Mouse (Mus musculus): ENCODE data around the gene Vkorc1l1. TPM values are rescaled to one million over a fixed set of nuclear protein-coding genes. Genes with fewer than 3 reads are reported as not detected.

The Vkorc1l1 gene
- total and polyA plus RNA-seq, 2 experiments: 14.4 to 24.3 TPM

- TF ChIP-seq POLR2A (IDR thresholded peaks at IDR 0.05; ENCODE audit: extremely low read depth, insufficient read depth, low read length) (no peak), CTCF (IDR thresholded peaks at IDR 0.05; ENCODE audit: low read depth, low read length) (no peak)
- Histone ChIP-seq H3K27me3 (ENCODE audit: control insufficient read depth, insufficient read depth, low read length) (no peaks in the 10 kb centered on the region), H3K79me2 (ENCODE audit: control insufficient read depth, insufficient read depth, low read length) (no peaks in the 10 kb centered on the region; the same call in 1 of the 2 replicates), H3K4me3 (ENCODE audit: insufficient read depth, low read depth, low read length) (no peak overlapping the region), H3K4me1 (ENCODE audit: control insufficient read depth, insufficient read depth, low read length) (peaks cover 15% of the 10 kb centered on the region), H3K36me3 (ENCODE audit: control insufficient read depth, insufficient read depth, low read length) (no peaks in the 10 kb centered on the region), H3K27ac (replicated peaks; ENCODE audit: insufficient read depth, low read depth, low read length) (peak overlapping the region; percentile 37), H3K9ac (ENCODE audit: low read depth, low read length) (no peak overlapping the region)
- peak; percentile 84 for DNase-seq (ENCODE audit: extremely low read depth, low read depth, low spot score)
- WGBS: 48% methylated on average over 5 of the region's 5 CpGs
Measured at GRCm38 (mm10) chr5:130027134-130027533, 85.4 kb downstream of the Vkorc1l1 start.

DNA sequence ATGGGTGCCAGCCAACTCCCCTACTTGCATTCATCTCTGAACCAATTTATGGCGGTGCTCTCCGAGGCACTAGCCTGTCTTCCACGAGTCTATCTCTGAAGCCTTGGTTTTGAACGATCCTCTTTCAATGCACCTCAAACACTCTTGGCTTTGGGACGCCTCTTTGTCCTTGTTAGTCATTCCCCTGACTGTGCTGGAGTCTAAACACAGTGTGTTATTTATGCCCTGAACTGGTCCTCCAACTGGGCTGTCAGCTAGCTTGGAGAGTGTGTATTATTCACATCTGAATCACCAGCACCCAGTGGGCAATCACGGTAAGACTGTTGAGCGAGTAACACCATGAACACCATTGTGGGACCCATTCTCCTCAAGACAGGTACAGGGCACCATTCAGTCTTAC is 85.9 kb downstream of the Vkorc1l1 start:
- Histone ChIP-seq H3K9ac (ENCODE audit: low read depth, low read length) (no peak overlapping the region), H3K4me3 (ENCODE audit: insufficient read depth, low read depth, low read length) (no peak overlapping the region), H3K36me3 (ENCODE audit: control insufficient read depth, insufficient read depth, low read length) (no peaks in the 10 kb centered on the region), H3K27ac (replicated peaks; ENCODE audit: insufficient read depth, low read depth, low read length) (peak overlapping the region; percentile 37), H3K27me3 (ENCODE audit: control insufficient read depth, insufficient read depth, low read length) (no peaks in the 10 kb centered on the region), H3K79me2 (ENCODE audit: control insufficient read depth, insufficient read depth, low read length) (no peaks in the 10 kb centered on the region; the same call in 1 of the 2 replicates), H3K4me1 (ENCODE audit: control insufficient read depth, insufficient read depth, low read length) (peaks cover 21% of the 10 kb centered on the region)
- WGBS: 88% methylated on average over 7 of the region's 7 CpGs
- DNase-seq (ENCODE audit: extremely low read depth, low read depth, low spot score): no peak
- TF ChIP-seq POLR2A (IDR thresholded peaks at IDR 0.05; ENCODE audit: extremely low read depth, insufficient read depth, low read length): no peak
- no peak for TF ChIP-seq CTCF (IDR thresholded peaks at IDR 0.05; ENCODE audit: low read depth, low read length)

GRCm38 (mm10) chr5:130029142-130029897 is 87.5 kb downstream of the Vkorc1l1 start, which contains the start of the genes Asl and Crcp:
Gene Asl (minus strand): TSS chr5:130029247.
Gene Crcp (plus strand): TSS chr5:130029290.
- WGBS: under 1% methylated on average over 51 of the region's 51 CpGs
- TF ChIP-seq POLR2A (IDR thresholded peaks at IDR 0.05; ENCODE audit: extremely low read depth, insufficient read depth, low read length) (peak; percentile 52; the same call in 1 of the 2 replicates), CTCF (IDR thresholded peaks at IDR 0.05; ENCODE audit: low read depth, low read length) (no peak)
- peaks cover 25% of the 10 kb centered on the region for H3K4me1 ChIP-seq (ENCODE audit: control insufficient read depth, insufficient read depth, low read length)
- peak within 1 kb of the TSS; percentile 98 for H3K9ac ChIP-seq (ENCODE audit: low read depth, low read length)
- peak within 1 kb of the TSS; percentile 91 for H3K27ac ChIP-seq (replicated peaks; ENCODE audit: insufficient read depth, low read depth, low read length)
- H3K36me3 ChIP-seq (ENCODE audit: control insufficient read depth, insufficient read depth, low read length): no peaks in the 10 kb centered on the region
- peak; percentile 67 for DNase-seq (ENCODE audit: extremely low read depth, low read depth, low spot score)
- H3K79me2 ChIP-seq (ENCODE audit: control insufficient read depth, insufficient read depth, low read length): no peaks in the 10 kb centered on the region; the same call in 1 of the 2 replicates
- H3K4me3 ChIP-seq (ENCODE audit: insufficient read depth, low read depth, low read length): peak within 1 kb of the TSS; percentile 99
- no peaks in the 10 kb centered on the region for H3K27me3 ChIP-seq (ENCODE audit: control insufficient read depth, insufficient read depth, low read length)

DNA sequence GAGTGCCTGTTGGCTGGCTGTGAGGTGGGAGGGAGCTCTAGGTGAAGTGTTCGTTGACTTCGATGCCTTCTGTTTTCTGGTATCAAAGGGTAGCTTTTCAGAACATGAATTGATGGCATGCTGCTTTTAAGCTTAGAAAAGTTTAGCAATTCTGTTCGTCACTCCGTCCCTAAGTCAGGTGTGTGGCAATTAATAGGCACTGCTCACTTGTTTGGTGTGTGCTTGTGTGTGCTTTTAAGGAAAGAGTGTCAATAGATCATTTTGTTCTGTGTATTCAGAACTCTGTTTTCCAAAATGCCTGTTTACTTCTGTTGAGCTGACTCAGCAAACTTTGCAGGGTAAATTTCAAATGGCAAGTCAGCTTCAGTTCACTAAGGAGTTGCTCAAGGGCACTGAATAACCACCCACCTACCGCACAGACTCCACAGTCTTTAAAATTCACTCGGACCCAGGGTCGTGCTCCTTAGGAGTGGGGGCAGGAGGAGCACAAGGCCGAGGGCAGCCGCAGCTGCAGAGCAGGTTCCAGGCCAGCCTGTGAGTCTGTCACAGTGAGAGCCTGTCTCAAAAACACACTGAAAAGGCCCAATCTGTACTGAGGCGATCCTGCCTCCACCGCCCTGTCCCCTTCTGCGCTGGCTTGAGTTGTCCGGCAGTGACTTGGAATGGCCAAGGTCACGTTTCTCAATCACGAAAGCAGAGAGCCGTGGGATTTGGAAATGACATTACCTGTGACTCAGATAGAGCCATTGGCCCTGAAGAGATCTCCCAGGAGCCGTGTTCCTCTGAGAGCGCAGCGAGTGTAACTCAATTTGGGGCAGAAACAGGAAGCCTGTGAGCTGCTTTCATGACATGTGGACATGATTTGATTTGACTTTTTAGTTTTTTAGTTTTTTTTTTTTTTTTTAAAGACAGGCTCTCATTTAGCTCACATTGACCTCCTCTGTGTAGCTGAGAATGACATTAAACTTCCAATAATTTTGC is 89.9 kb downstream of the Vkorc1l1 start:
- TF ChIP-seq CTCF (IDR thresholded peaks at IDR 0.05; ENCODE audit: low read depth, low read length) (no peak), POLR2A (IDR thresholded peaks at IDR 0.05; ENCODE audit: extremely low read depth, insufficient read depth, low read length) (no peak)
- Histone ChIP-seq H3K79me2 (ENCODE audit: control insufficient read depth, insufficient read depth, low read length) (no peaks in the 10 kb centered on the region; the same call in 1 of the 2 replicates), H3K27me3 (ENCODE audit: control insufficient read depth, insufficient read depth, low read length) (no peaks in the 10 kb centered on the region), H3K9ac (ENCODE audit: low read depth, low read length) (peak overlapping the region; percentile 84), H3K27ac (replicated peaks; ENCODE audit: insufficient read depth, low read depth, low read length) (peak overlapping the region; percentile 98), H3K36me3 (ENCODE audit: control insufficient read depth, insufficient read depth, low read length) (peaks cover 7% of the 10 kb centered on the region; the same call in 1 of the 2 replicates), H3K4me1 (ENCODE audit: control insufficient read depth, insufficient read depth, low read length) (peaks cover 22% of the 10 kb centered on the region), H3K4me3 (ENCODE audit: insufficient read depth, low read depth, low read length) (peak overlapping the region; percentile 43; the same call in 1 of the 2 replicates)
- DNase-seq (ENCODE audit: extremely low read depth, low read depth, low spot score): peak; percentile 99
- 29% methylated on average over 19 of the region's 19 CpGs for WGBS

DNA sequence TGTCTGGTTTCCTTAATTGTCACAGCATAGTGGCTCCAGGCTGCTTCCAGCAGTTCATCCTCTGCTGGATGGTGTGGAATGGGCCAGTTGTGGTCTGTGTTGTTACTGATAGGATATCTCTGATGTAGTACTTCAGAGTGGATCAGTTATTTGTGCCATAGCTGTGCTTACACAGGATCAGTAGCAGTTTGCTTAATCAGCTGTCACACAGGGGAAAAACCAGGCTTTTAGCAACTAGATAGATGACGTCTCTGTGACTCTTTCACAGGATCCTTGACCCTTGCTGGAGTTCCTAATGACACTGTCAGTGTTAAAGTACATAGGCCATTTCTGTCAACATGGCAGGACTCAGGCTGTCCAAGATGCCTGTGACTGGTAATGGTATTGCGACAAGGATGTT is 92.1 kb downstream of the Vkorc1l1 start:
- Histone ChIP-seq H3K4me1 (ENCODE audit: control insufficient read depth, insufficient read depth, low read length) (peaks cover 27% of the 10 kb centered on the region), H3K27me3 (ENCODE audit: control insufficient read depth, insufficient read depth, low read length) (no peaks in the 10 kb centered on the region), H3K79me2 (ENCODE audit: control insufficient read depth, insufficient read depth, low read length) (no peaks in the 10 kb centered on the region; the same call in 1 of the 2 replicates), H3K4me3 (ENCODE audit: insufficient read depth, low read depth, low read length) (no peak overlapping the region), H3K9ac (ENCODE audit: low read depth, low read length) (peak overlapping the region; percentile 4; the same call in 1 of the 2 replicates), H3K36me3 (ENCODE audit: control insufficient read depth, insufficient read depth, low read length) (peaks cover 9% of the 10 kb centered on the region; the same call in 1 of the 2 replicates), H3K27ac (replicated peaks; ENCODE audit: insufficient read depth, low read depth, low read length) (peak overlapping the region; percentile 67)
- 13% methylated on average over 2 of the region's 2 CpGs for WGBS
- DNase-seq (ENCODE audit: extremely low read depth, low read depth, low spot score): peak; percentile 99
- TF ChIP-seq POLR2A (IDR thresholded peaks at IDR 0.05; ENCODE audit: extremely low read depth, insufficient read depth, low read length): no peak

Other genes starting within 250 kb of the Vkorc1l1 start
- not detected in 2 replicates for gene Sept14, start 233.5 kb upstream of the Vkorc1l1 start, total RNA-seq (2014; rRNA removed)
- not detected in 2 replicates for gene Sept14, start 233.5 kb upstream of the Vkorc1l1 start, polyA plus RNA-seq (2012; rRNA removed)
- gene Mrps17, start 226.5 kb upstream of the Vkorc1l1 start, total RNA-seq (2014; rRNA removed): 55.5 and 60.8 TPM in 2 replicates
- 78.0 and 94.6 TPM in 2 replicates for gene Mrps17, start 226.5 kb upstream of the Vkorc1l1 start, polyA plus RNA-seq (2012; rRNA removed)
- 15.0 and 15.2 TPM in 2 replicates for gene Nipsnap2, start 216.9 kb upstream of the Vkorc1l1 start, total RNA-seq (2014; rRNA removed)
- 10.8 and 15.0 TPM in 2 replicates for gene Nipsnap2, start 216.9 kb upstream of the Vkorc1l1 start, polyA plus RNA-seq (2012; rRNA removed)
- gene Psph, start 154.5 kb upstream of the Vkorc1l1 start, total RNA-seq (2014; rRNA removed): 4.1 and 9.8 TPM in 2 replicates
- 8.3 and 11.0 TPM in 2 replicates for gene Psph, start 154.5 kb upstream of the Vkorc1l1 start, polyA plus RNA-seq (2012; rRNA removed)
- 5.8 and 6.0 TPM in 2 replicates for gene Sumf2, start 95.0 kb upstream of the Vkorc1l1 start, total RNA-seq (2014; rRNA removed)
- 8.9 and 10.2 TPM in 2 replicates for gene Sumf2, start 95.0 kb upstream of the Vkorc1l1 start, polyA plus RNA-seq (2012; rRNA removed)
- 1,393 and 1,612 TPM in 2 replicates for gene Chchd2, start 54.5 kb upstream of the Vkorc1l1 start, total RNA-seq (2014; rRNA removed)
- gene Chchd2, start 54.5 kb upstream of the Vkorc1l1 start, polyA plus RNA-seq (2012; rRNA removed): 1,062 and 1,287 TPM in 2 replicates
- gene Zbed5, start 46.2 kb upstream of the Vkorc1l1 start, total RNA-seq (2014; rRNA removed): 5.1 and 5.8 TPM in 2 replicates
- 0.62 TPM in 2 replicates for gene Zbed5, start 46.2 kb upstream of the Vkorc1l1 start, polyA plus RNA-seq (2012; rRNA removed)
- gene Phkg1, start 43.4 kb upstream of the Vkorc1l1 start, total RNA-seq (2014; rRNA removed): 0.13 and 0.28 TPM in 2 replicates
- gene Phkg1, start 43.4 kb upstream of the Vkorc1l1 start, polyA plus RNA-seq (2012; rRNA removed): 0.07 and 0.15 TPM in 2 replicates
- gene Nupr1l, start 33.4 kb upstream of the Vkorc1l1 start, total RNA-seq (2014; rRNA removed): 0.54 and 2.2 TPM in 2 replicates
- 1.2 and 2.2 TPM in 2 replicates for gene Nupr1l, start 33.4 kb upstream of the Vkorc1l1 start, polyA plus RNA-seq (2012; rRNA removed)
- gene Gusb, start 61.1 kb downstream of the Vkorc1l1 start, total RNA-seq (2014; rRNA removed): 13.6 and 21.1 TPM in 2 replicates
- gene Gusb, start 61.1 kb downstream of the Vkorc1l1 start, polyA plus RNA-seq (2012; rRNA removed): 17.6 and 18.6 TPM in 2 replicates
- gene Asl, start 87.3 kb downstream of the Vkorc1l1 start, total RNA-seq (2014; rRNA removed): 683 and 898 TPM in 2 replicates
- 622 and 696 TPM in 2 replicates for gene Asl, start 87.3 kb downstream of the Vkorc1l1 start, polyA plus RNA-seq (2012; rRNA removed)
- 27.8 and 33.6 TPM in 2 replicates for gene Crcp, start 87.3 kb downstream of the Vkorc1l1 start, total RNA-seq (2014; rRNA removed)
- 11.8 and 14.7 TPM in 2 replicates for gene Crcp, start 87.3 kb downstream of the Vkorc1l1 start, polyA plus RNA-seq (2012; rRNA removed)
- 15.6 and 20.1 TPM in 2 replicates for gene Tpst1, start 131.4 kb downstream of the Vkorc1l1 start, total RNA-seq (2014; rRNA removed)
- gene Tpst1, start 131.4 kb downstream of the Vkorc1l1 start, polyA plus RNA-seq (2012; rRNA removed): 9.3 and 10.8 TPM in 2 replicates
- gene Kctd7, start 202.9 kb downstream of the Vkorc1l1 start, total RNA-seq (2014; rRNA removed): 2.0 and 2.8 TPM in 2 replicates
- 3.6 and 4.0 TPM in 2 replicates for gene Kctd7, start 202.9 kb downstream of the Vkorc1l1 start, polyA plus RNA-seq (2012; rRNA removed)
- gene Rabgef1, start 229.8 kb downstream of the Vkorc1l1 start, total RNA-seq (2014; rRNA removed): 11.4 and 13.1 TPM in 2 replicates
- 8.3 and 11.8 TPM in 2 replicates for gene Rabgef1, start 229.8 kb downstream of the Vkorc1l1 start, polyA plus RNA-seq (2012; rRNA removed)